Mouse (Mus musculus): ENCODE data around the gene Hoxc5.

GRCm38 (mm10) chr15:102922012-102922362 is 45.3 kb upstream of the Hoxc5 start:
- no peak for TF ChIP-seq CTCF (IDR thresholded peaks at IDR 0.05; ENCODE audit: control insufficient read depth, insufficient read depth, insufficient replicate concordance, low read depth, low read length)
- TF ChIP-seq POLR2A (IDR thresholded peaks at IDR 0.05; ENCODE audit: control insufficient read depth, low read depth, low read length), result no peak

Measured in testis, adult 2 months (tissue).